Mouse (Mus musculus) forebrain, embryonic 12.5 days (tissue): ENCODE data around the gene Fbxo31. TPM values are rescaled to one million over a fixed set of nuclear protein-coding genes. Genes with fewer than 3 reads are reported as not detected.

ENCODE experiments used
- ATAC-seq: fragments of 200-750 bp; cut with Nextera tagmentation; 2 replicates; pipeline ENCODE4 v1.8.0; 2017; ENCODE audit warnings: moderate TSS enrichment; ENCODE audit not compliant: low FRiP score
- H3K27ac ChIP-seq: fragments of 300-500 bp; sonication (generic); 2 replicates; pipeline ENCODE4 v1.5.1; 2016; ENCODE audit warnings: mild to moderate bottlenecking
- H3K27me3 ChIP-seq: fragments of 300-500 bp; sonication (generic); 2 replicates; pipeline ENCODE4 v1.6.1; 2016; ENCODE audit warnings: mild to moderate bottlenecking
- H3K36me3 ChIP-seq: fragments of 300-500 bp; sonication (generic); replicated peaks from 2 replicates; pipeline ENCODE4 v1.6.1; 2016; ENCODE audit warnings: mild to moderate bottlenecking
- H3K4me1 ChIP-seq: fragments of 300-500 bp; sonication (generic); 2 replicates; pipeline ENCODE4 v1.6.1; 2016
- H3K4me2 ChIP-seq: fragments of 300-500 bp; sonication (generic); 2 replicates; pipeline ENCODE4 v1.6.1; 2016; ENCODE audit warnings: mild to moderate bottlenecking, moderate library complexity
- H3K4me3 ChIP-seq: fragments of 300-500 bp; sonication (generic); replicated peaks from 2 replicates; pipeline ENCODE4 v1.5.1; 2016; ENCODE audit warnings: mild to moderate bottlenecking
- H3K9ac ChIP-seq: fragments of 300-500 bp; sonication (generic); 2 replicates; pipeline ENCODE4 v1.6.1; 2016; ENCODE audit warnings: mild to moderate bottlenecking
- H3K9me3 ChIP-seq: fragments of 300-500 bp; sonication (generic); 2 replicates; pipeline ENCODE4 v1.6.1; 2016
- WGBS: fragments of 180-500 bp; shearing (Covaris S2); methylation state at CpG from one replicate; pipeline ENCODE4 v1.1.7; 2016; 5-methylcytosine and 5-hydroxymethylcytosine counted together
- polyA plus RNA-seq: library from polyadenylated mRNA; unstranded; fragments of >200 nt; fragmentation: Nextera tagmentation; extraction: Ambion mirVana; gene quantifications from 2 replicates; pipeline ENCODE4 v1.2.1, GENCODE M21; 2016

Fbxo31 gene
- 18.6 and 19.3 TPM in 2 replicates for polyA plus RNA-seq

- H3K9ac ChIP-seq: peak within 1 kb of the TSS; percentile 85
- peak within 1 kb of the TSS; percentile 88 for H3K4me3 ChIP-seq
- no peaks in the 10 kb centered on the region for H3K27me3 ChIP-seq
- ATAC-seq: peak; percentile 95
- peak within 1 kb of the TSS; percentile 69 for H3K27ac ChIP-seq
- peaks cover 30% of the 10 kb centered on the region for H3K4me1 ChIP-seq
- no peaks in the 10 kb centered on the region for H3K36me3 ChIP-seq
- peak within 1 kb of the TSS; percentile 67 for H3K4me2 ChIP-seq
- no peaks in the 10 kb centered on the region for H3K9me3 ChIP-seq
- WGBS: under 1% methylated on average over 62 of the region's 63 CpGs
Observed at GRCm38 (mm10) chr8:121578676-121579451, at the start of gene Fbxo31. TSS of gene Fbxo31 (minus strand) at chr8:121578806.

GRCm38 (mm10) chr8:121623043-121623442, 44.4 kb upstream of the Fbxo31 start:
- H3K4me3 ChIP-seq: no peak overlapping the region
- no peak overlapping the region for H3K4me2 ChIP-seq
- peaks cover 31% of the 10 kb centered on the region for H3K36me3 ChIP-seq
- ATAC-seq: no peak
- H3K27me3 ChIP-seq: no peaks in the 10 kb centered on the region
- H3K27ac ChIP-seq: no peak overlapping the region
- no peak overlapping the region for H3K9ac ChIP-seq
- WGBS: 84% methylated on average over 8 of the region's 8 CpGs
- peaks cover 32% of the 10 kb centered on the region for H3K4me1 ChIP-seq
- H3K9me3 ChIP-seq: no peaks in the 10 kb centered on the region

GRCm38 (mm10) chr8:121621879-121622278, 43.3 kb upstream of the Fbxo31 start:
- H3K4me2 ChIP-seq: no peak overlapping the region
- H3K27me3 ChIP-seq: no peaks in the 10 kb centered on the region
- 44% methylated on average over 1 of the region's 1 CpGs for WGBS
- H3K4me3 ChIP-seq: no peak overlapping the region
- no peak overlapping the region for H3K27ac ChIP-seq
- H3K9ac ChIP-seq: no peak overlapping the region
- peaks cover 32% of the 10 kb centered on the region for H3K4me1 ChIP-seq
- H3K36me3 ChIP-seq: peaks cover 32% of the 10 kb centered on the region
- no peaks in the 10 kb centered on the region for H3K9me3 ChIP-seq
- no peak for ATAC-seq

GRCm38 (mm10) chr8:121620801-121621516, 42.4 kb upstream of the Fbxo31 start:
- H3K4me2 ChIP-seq: no peak overlapping the region
- H3K4me1 ChIP-seq: peaks cover 28% of the 10 kb centered on the region
- ATAC-seq: no peak
- no peak overlapping the region for H3K4me3 ChIP-seq
- H3K36me3 ChIP-seq: peaks cover 33% of the 10 kb centered on the region
- H3K27me3 ChIP-seq: no peaks in the 10 kb centered on the region
- H3K27ac ChIP-seq: no peak overlapping the region
- no peak overlapping the region for H3K9ac ChIP-seq
- WGBS: 88% methylated on average over 12 of the region's 12 CpGs
- H3K9me3 ChIP-seq: no peaks in the 10 kb centered on the region

- ATAC-seq: no peak
- H3K27ac ChIP-seq: no peak overlapping the region
- H3K27me3 ChIP-seq: no peaks in the 10 kb centered on the region
- no peak overlapping the region for H3K4me2 ChIP-seq
- no peaks in the 10 kb centered on the region for H3K9me3 ChIP-seq
- WGBS: 79% methylated on average over 7 of the region's 7 CpGs
- H3K36me3 ChIP-seq: peaks cover 33% of the 10 kb centered on the region
- peaks cover 17% of the 10 kb centered on the region; the same call in 1 of the 2 replicates for H3K4me1 ChIP-seq
- no peak overlapping the region for H3K4me3 ChIP-seq
- no peak overlapping the region for H3K9ac ChIP-seq
Observed at GRCm38 (mm10) chr8:121619401-121619995, 40.9 kb upstream of the Fbxo31 start.

- Histone ChIP-seq H3K4me2 (no peak overlapping the region), H3K9ac (no peak overlapping the region), H3K27ac (no peak overlapping the region), H3K4me1 (no peaks in the 10 kb centered on the region; the same call in 1 of the 2 replicates), H3K36me3 (peaks cover 77% of the 10 kb centered on the region), H3K4me3 (no peak overlapping the region), H3K27me3 (no peaks in the 10 kb centered on the region), H3K9me3 (no peaks in the 10 kb centered on the region)
- ATAC-seq: no peak
Observed at GRCm38 (mm10) chr8:121613419-121613818, 34.8 kb upstream of the Fbxo31 start.

- H3K27ac ChIP-seq: no peak overlapping the region
- H3K9me3 ChIP-seq: no peaks in the 10 kb centered on the region
- no peaks in the 10 kb centered on the region for H3K27me3 ChIP-seq
- 95% methylated on average over 11 of the region's 11 CpGs for WGBS
- peaks cover 78% of the 10 kb centered on the region for H3K36me3 ChIP-seq
- H3K9ac ChIP-seq: no peak overlapping the region
- no peak for ATAC-seq
- no peaks in the 10 kb centered on the region; the same call in 1 of the 2 replicates for H3K4me1 ChIP-seq
- no peak overlapping the region for H3K4me3 ChIP-seq
- no peak overlapping the region for H3K4me2 ChIP-seq
Observed at GRCm38 (mm10) chr8:121609916-121610315, 31.3 kb upstream of the Fbxo31 start.

GRCm38 (mm10) chr8:121609251-121609650, 30.6 kb upstream of the Fbxo31 start:
- 94% methylated on average over 15 of the region's 15 CpGs for WGBS
- no peak overlapping the region for H3K4me3 ChIP-seq
- no peak for ATAC-seq

GRCm38 (mm10) chr8:121607661-121608060, 29.1 kb upstream of the Fbxo31 start:
- Histone ChIP-seq H3K9me3 (no peaks in the 10 kb centered on the region), H3K4me2 (no peak overlapping the region), H3K4me1 (no peaks in the 10 kb centered on the region), H3K36me3 (peaks cover 88% of the 10 kb centered on the region), H3K4me3 (no peak overlapping the region), H3K27me3 (no peaks in the 10 kb centered on the region), H3K9ac (no peak overlapping the region), H3K27ac (no peak overlapping the region)
- ATAC-seq: no peak
- WGBS: 95% methylated on average over 5 of the region's 5 CpGs

More at GRCm38 (mm10) chr8:121609251-121609650, 30.6 kb upstream of the Fbxo31 start:
- no peak overlapping the region for H3K9ac ChIP-seq
- no peak overlapping the region; the same call in 1 of the 2 replicates for H3K27ac ChIP-seq
- H3K36me3 ChIP-seq: peaks cover 84% of the 10 kb centered on the region
- no peak overlapping the region for H3K4me2 ChIP-seq
- H3K9me3 ChIP-seq: no peaks in the 10 kb centered on the region
- H3K4me1 ChIP-seq: no peaks in the 10 kb centered on the region; the same call in 1 of the 2 replicates
- no peaks in the 10 kb centered on the region for H3K27me3 ChIP-seq

- no peak overlapping the region for H3K4me2 ChIP-seq
- no peaks in the 10 kb centered on the region for H3K9me3 ChIP-seq
- no peak overlapping the region for H3K9ac ChIP-seq
- H3K4me1 ChIP-seq: no peaks in the 10 kb centered on the region
- no peak overlapping the region for H3K4me3 ChIP-seq
- H3K36me3 ChIP-seq: peaks cover 87% of the 10 kb centered on the region
- WGBS: 97% methylated on average over 12 of the region's 12 CpGs
- ATAC-seq: no peak
- no peak overlapping the region for H3K27ac ChIP-seq
- no peaks in the 10 kb centered on the region for H3K27me3 ChIP-seq
Observed at GRCm38 (mm10) chr8:121603801-121604200, 25.2 kb upstream of the Fbxo31 start.

- no peak for ATAC-seq
- H3K36me3 ChIP-seq: peaks cover 83% of the 10 kb centered on the region
- no peak overlapping the region for H3K27ac ChIP-seq
- no peak overlapping the region for H3K9ac ChIP-seq
- H3K4me1 ChIP-seq: no peaks in the 10 kb centered on the region
- H3K4me2 ChIP-seq: no peak overlapping the region
- no peaks in the 10 kb centered on the region for H3K9me3 ChIP-seq
- 24% methylated on average over 3 of the region's 3 CpGs for WGBS
- no peaks in the 10 kb centered on the region for H3K27me3 ChIP-seq
- H3K4me3 ChIP-seq: no peak overlapping the region
Observed at GRCm38 (mm10) chr8:121602860-121603259, 24.3 kb upstream of the Fbxo31 start.

GRCm38 (mm10) chr8:121602411-121602810, 23.8 kb upstream of the Fbxo31 start:
- H3K27ac ChIP-seq: no peak overlapping the region
- H3K4me3 ChIP-seq: no peak overlapping the region
- H3K36me3 ChIP-seq: peaks cover 83% of the 10 kb centered on the region
- H3K9ac ChIP-seq: no peak overlapping the region
- H3K4me2 ChIP-seq: no peak overlapping the region
- 94% methylated on average over 12 of the region's 12 CpGs for WGBS
- ATAC-seq: no peak
- H3K27me3 ChIP-seq: no peaks in the 10 kb centered on the region
- no peaks in the 10 kb centered on the region for H3K9me3 ChIP-seq
- no peaks in the 10 kb centered on the region for H3K4me1 ChIP-seq
